Mouse (Mus musculus) ES-Bruce4 (cell line): ENCODE results near the gene Ppp4r1.

Experiments
- EP300 ChIP-seq: IDR thresholded peaks from 2 replicates; pipeline ENCODE4 v1.6.1; 2011; ENCODE audit warnings: low read depth, low read length; ENCODE audit not compliant: insufficient read depth
- POLR2A ChIP-seq: IDR thresholded peaks from one replicate; pipeline ENCODE4 v1.8.1; 2011; ENCODE audit warnings: low read length; ENCODE audit not compliant: insufficient read depth

DNA sequence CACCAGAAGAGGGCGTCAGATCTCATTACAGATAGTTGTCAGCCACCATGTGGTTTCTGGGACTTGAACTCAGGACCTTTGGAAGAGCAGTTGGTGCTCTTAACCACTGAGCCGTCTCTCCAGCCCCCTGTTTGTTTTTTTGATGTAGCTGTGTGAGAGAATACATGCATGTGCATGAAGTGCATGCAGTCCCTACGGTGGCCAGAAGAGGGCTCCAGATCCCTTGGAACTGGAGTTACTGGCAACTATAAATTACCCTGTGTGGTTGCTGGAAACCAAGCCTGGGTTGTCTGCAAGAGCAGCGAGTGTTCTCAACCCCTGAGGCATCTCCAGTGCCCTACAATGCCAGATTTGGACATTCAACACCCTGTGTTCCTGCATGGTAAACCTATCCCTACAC is 87.8 kb downstream of the Ppp4r1 start:
- no peak for TF ChIP-seq EP300
- TF ChIP-seq POLR2A: no peak
